Mouse (Mus musculus): ENCODE data around the gene Tmem123.

Tmem123 gene

GRCm38 (mm10) chr9:7763614-7764300 is at the start of gene Tmem123:
Tmem123 (plus strand) TSS chr9:7764041.
- peak; percentile 98 for DNase-seq (ENCODE audit: low read depth, low spot score)

GRCm38 (mm10) chr9:7714062-7714907 is 49.6 kb upstream of the Tmem123 start:
- peak; percentile 53 for DNase-seq (ENCODE audit: low read depth, low spot score)

GRCm38 (mm10) chr9:7714908-7715175 is 49.0 kb upstream of the Tmem123 start:
- no peak for DNase-seq (ENCODE audit: low read depth, low spot score)

- DNase-seq (ENCODE audit: low read depth, low spot score), result no peak
Measured at GRCm38 (mm10) chr9:7721543-7721942, 42.3 kb upstream of the Tmem123 start.

GRCm38 (mm10) chr9:7728997-7729396 is 34.8 kb upstream of the Tmem123 start:
- DNase-seq (ENCODE audit: low read depth, low spot score), result no peak

- no peak for DNase-seq (ENCODE audit: low read depth, low spot score)
Measured at GRCm38 (mm10) chr9:7742696-7743095, 21.1 kb upstream of the Tmem123 start.

GRCm38 (mm10) chr9:7744156-7744555 is 19.7 kb upstream of the Tmem123 start:
- DNase-seq (ENCODE audit: low read depth, low spot score), result no peak

GRCm38 (mm10) chr9:7748881-7749280 is 15.0 kb upstream of the Tmem123 start:
- DNase-seq (ENCODE audit: low read depth, low spot score), result no peak

- no peak for DNase-seq (ENCODE audit: low read depth, low spot score)
Measured at GRCm38 (mm10) chr9:7749537-7749936, 14.3 kb upstream of the Tmem123 start.

- no peak for DNase-seq (ENCODE audit: low read depth, low spot score)
Measured at GRCm38 (mm10) chr9:7755889-7756423, 7.9 kb upstream of the Tmem123 start.

GRCm38 (mm10) chr9:7761906-7762455 is 1.9 kb upstream of the Tmem123 start:
- peak; percentile 29 for DNase-seq (ENCODE audit: low read depth, low spot score)

- DNase-seq (ENCODE audit: low read depth, low spot score), result no peak
Measured at GRCm38 (mm10) chr9:7762741-7763140, 1.1 kb upstream of the Tmem123 start.

- peak; percentile 64 for DNase-seq (ENCODE audit: low read depth, low spot score)
Measured at GRCm38 (mm10) chr9:7764463-7764871, 626 bp downstream of the Tmem123 start.

- no peak for DNase-seq (ENCODE audit: low read depth, low spot score)
Measured at GRCm38 (mm10) chr9:7765236-7765635, 1.4 kb downstream of the Tmem123 start.

- DNase-seq (ENCODE audit: low read depth, low spot score), result no peak
Measured at GRCm38 (mm10) chr9:7766582-7766981, 2.7 kb downstream of the Tmem123 start.

- no peak for DNase-seq (ENCODE audit: low read depth, low spot score)
Measured at GRCm38 (mm10) chr9:7767526-7767925, 3.7 kb downstream of the Tmem123 start.

- DNase-seq (ENCODE audit: low read depth, low spot score), result no peak
Measured at GRCm38 (mm10) chr9:7769081-7769480, 5.2 kb downstream of the Tmem123 start.

GRCm38 (mm10) chr9:7769491-7769890 is 5.7 kb downstream of the Tmem123 start:
- DNase-seq (ENCODE audit: low read depth, low spot score), result no peak

- no peak for DNase-seq (ENCODE audit: low read depth, low spot score)
Measured at GRCm38 (mm10) chr9:7772361-7772760, 8.5 kb downstream of the Tmem123 start.

- DNase-seq (ENCODE audit: low read depth, low spot score), result no peak
Measured at GRCm38 (mm10) chr9:7772773-7773454, 9.1 kb downstream of the Tmem123 start.

- no peak for DNase-seq (ENCODE audit: low read depth, low spot score)
Measured at GRCm38 (mm10) chr9:7773686-7774085, 9.8 kb downstream of the Tmem123 start.

- no peak for DNase-seq (ENCODE audit: low read depth, low spot score)
Measured at GRCm38 (mm10) chr9:7774538-7774937, 10.7 kb downstream of the Tmem123 start.
